Mouse (Mus musculus) stomach, adult 2 months (tissue): ENCODE data around the gene Ccl4. TPM values are rescaled to one million over a fixed set of nuclear protein-coding genes. Genes with fewer than 3 reads are reported as not detected.

Source experiments
- polyA plus RNA-seq: library from polyadenylated mRNA; depleted of rRNA; stranded (reverse); fragments of >200 nt; gene quantifications from 2 replicates; pipeline ENCODE4 v1.2.3, GENCODE M21; 2012; rRNA removed

The Ccl4 gene
- 0.25 and 1.1 TPM in 2 replicates for polyA plus RNA-seq

GRCm38 (mm10) chr11:83662204-83662603, at the start of gene Ccl4:
TSS of gene Ccl4 (plus strand) at chr11:83662584.

GRCm38 (mm10) chr11:83645521-83645920, 16.9 kb upstream of the Ccl4 start, which contains the start of gene Rpl9-ps1:
TSS of gene Rpl9-ps1 (minus strand) at chr11:83645621.

GRCm38 (mm10) chr11:83649305-83649841, 13.0 kb upstream of the Ccl4 start, which contains the start of gene Ccl3:
TSS of gene Ccl3 (minus strand) at chr11:83649355.

GRCm38 (mm10) chr11:83703705-83704104, 41.3 kb downstream of the Ccl4 start, which contains the start of gene Wfdc17:
TSS of gene Wfdc17 (plus strand) at chr11:83703991.

GRCm38 (mm10) chr11:83708715-83709114, 46.3 kb downstream of the Ccl4 start, which contains the start of gene Wfdc18:
TSS of gene Wfdc18 (plus strand) at chr11:83709015.

Other genes with a start within 250 kb of the Ccl4 start
- 0.13 TPM in 2 replicates for gene Gas2l2, start 233.1 kb upstream of the Ccl4 start, polyA plus RNA-seq
- gene 1700020L24Rik, start 224.9 kb upstream of the Ccl4 start, polyA plus RNA-seq, result 0.11 and 0.52 TPM in 2 replicates
- 18.1 and 24.2 TPM in 2 replicates for gene Mmp28, start 199.5 kb upstream of the Ccl4 start, polyA plus RNA-seq
- gene Taf15, start 189.5 kb upstream of the Ccl4 start, polyA plus RNA-seq, result 0.61 and 1.8 TPM in 2 replicates
- not detected in 2 replicates for gene Heatr9, start 140.4 kb upstream of the Ccl4 start, polyA plus RNA-seq
- gene Ccl5, start 132.1 kb upstream of the Ccl4 start, polyA plus RNA-seq, result 9.1 and 12.4 TPM in 2 replicates
- gene Ccl9, start 83.9 kb upstream of the Ccl4 start, polyA plus RNA-seq, result 0.47 and 0.59 TPM in 2 replicates
- gene Ccl6, start 69.5 kb upstream of the Ccl4 start, polyA plus RNA-seq, result 4.9 and 9.6 TPM in 2 replicates
- gene Rpl9-ps1, start 17.0 kb upstream of the Ccl4 start, polyA plus RNA-seq, result not detected in 2 replicates
- 0.53 and 0.76 TPM in 2 replicates for gene Ccl3, start 13.2 kb upstream of the Ccl4 start, polyA plus RNA-seq
- 0.70 TPM in 1 of 2 replicates, not detected in the other for gene Wfdc17, start 41.4 kb downstream of the Ccl4 start, polyA plus RNA-seq
- gene Wfdc18, start 46.4 kb downstream of the Ccl4 start, polyA plus RNA-seq, result 0.89 TPM in 1 of 2 replicates, not detected in the other
- 23.2 and 38.7 TPM in 2 replicates for gene Wfdc21, start 84.4 kb downstream of the Ccl4 start, polyA plus RNA-seq
- gene Heatr6, start 91.1 kb downstream of the Ccl4 start, polyA plus RNA-seq, result 7.7 and 7.9 TPM in 2 replicates
- gene Hnf1b, start 187.5 kb downstream of the Ccl4 start, polyA plus RNA-seq, result 10.0 and 14.3 TPM in 2 replicates